Mouse (Mus musculus) CH12.LX (cell line): ENCODE results near the gene Bcl11a. TPM values are rescaled to one million over a fixed set of nuclear protein-coding genes. Genes with fewer than 3 reads are reported as not detected.

ENCODE experiments used
- DNase-seq: peaks from one replicate; pipeline ENCODE4 v3.0.0-alpha.2; 2013; ENCODE audit errors: extremely low read depth
- H3K27ac ChIP-seq: 2 replicates; pipeline ENCODE4 v1.5.1; 2012; ENCODE audit warnings: low read depth, mild to moderate bottlenecking, control low read depth, moderate library complexity; ENCODE audit not compliant: insufficient read depth
- H3K27me3 ChIP-seq: replicated peaks from 2 replicates; pipeline ENCODE3; 2012; ENCODE audit warnings: inconsistent platforms
- H3K36me3 ChIP-seq, 2 experiments: replicated peaks in 1 of 2; 2 replicates each; pipeline versions ENCODE3 to v1.6.1; 2012; ENCODE audit warnings: inconsistent platforms in 1 of 2, low read length in 1 of 2, mild to moderate bottlenecking in 1 of 2, mixed read lengths in 1 of 2, moderate library complexity in 1 of 2; ENCODE audit not compliant: control insufficient read depth in 1 of 2, insufficient read depth in 1 of 2
- H3K4me1 ChIP-seq, 2 experiments: 2 replicates each; pipeline ENCODE4 v1.6.1; 2012; ENCODE audit warnings: inconsistent platforms in 1 of 2, moderate library complexity in 1 of 2; ENCODE audit not compliant: insufficient read depth in 2 of 2, control insufficient read depth in 1 of 2
- H3K4me2 ChIP-seq: 2 replicates; pipeline ENCODE4 v1.6.1; 2012; ENCODE audit warnings: low read depth, mild to moderate bottlenecking, control low read depth; ENCODE audit not compliant: poor library complexity, insufficient read depth, severe bottlenecking
- H3K4me3 ChIP-seq, 3 experiments: fragments of 150-350 bp in 1 of 3; sonication (generic) in 1 of 3; replicated peaks in 1 of 3; 2 replicates each; pipeline versions ENCODE3 to v1.5.1; 2011 to 2012; ENCODE audit warnings: low read depth in 2 of 3, low read length in 2 of 3, mild to moderate bottlenecking in 2 of 3, moderate library complexity in 2 of 3, control low read depth in 1 of 3, improper control_type of control experiment in 1 of 3, inconsistent platforms in 1 of 3, mixed read lengths in 1 of 3; ENCODE audit not compliant: poor library complexity in 1 of 3
- H3K79me2 ChIP-seq: replicated peaks from 2 replicates; pipeline ENCODE4 v1.6.1; 2012; ENCODE audit warnings: mild to moderate bottlenecking, moderate library complexity; ENCODE audit not compliant: control insufficient read depth, poor library complexity, insufficient read depth, severe bottlenecking; ENCODE audit errors: extremely low read depth
- H3K9ac ChIP-seq: 2 replicates; pipeline ENCODE4 v1.6.1; 2012; ENCODE audit warnings: low read depth, mild to moderate bottlenecking, control low read depth, moderate library complexity; ENCODE audit not compliant: insufficient read depth
- H3K9me3 ChIP-seq: replicated peaks from 2 replicates; pipeline ENCODE3; 2012; ENCODE audit warnings: low read length, inconsistent platforms, mixed read lengths
- BHLHE40 ChIP-seq: IDR thresholded peaks from 2 replicates; pipeline ENCODE4 v1.6.1; 2011; ENCODE audit warnings: mild to moderate bottlenecking, low read depth, low read length, improper control_type of control experiment
- ELF1 ChIP-seq: IDR thresholded peaks from 2 replicates; pipeline ENCODE4 v1.6.1; 2014; ENCODE audit warnings: low read depth, mild to moderate bottlenecking, inconsistent platforms, low read length, improper control_type of control experiment
- EP300 ChIP-seq: IDR thresholded peaks from 2 replicates; pipeline ENCODE4 v1.6.1; 2011; ENCODE audit warnings: low read length, improper control_type of control experiment
- ETS1 ChIP-seq: conservative IDR thresholded peaks from 2 replicates; pipeline ENCODE4 v1.6.1; 2012; ENCODE audit warnings: low read depth, mild to moderate bottlenecking, inconsistent platforms, low read length, improper control_type of control experiment, moderate library complexity
- GABPA ChIP-seq: IDR thresholded peaks from 2 replicates; pipeline ENCODE4 v1.6.1; 2012; ENCODE audit warnings: low read depth, low read length, improper control_type of control experiment, inconsistent platforms; ENCODE audit not compliant: insufficient replicate concordance
- HCFC1 ChIP-seq: IDR thresholded peaks from 2 replicates; pipeline ENCODE4 v1.6.1; 2012; ENCODE audit warnings: low read depth, mild to moderate bottlenecking, inconsistent platforms, low read length, improper control_type of control experiment
- JUND ChIP-seq: conservative IDR thresholded peaks from 2 replicates; pipeline ENCODE4 v1.6.1; 2011; ENCODE audit warnings: low read depth, low read length, improper control_type of control experiment
- MAFK ChIP-seq: IDR thresholded peaks from 2 replicates; pipeline ENCODE4 v1.6.1; 2011; ENCODE audit warnings: low read length, improper control_type of control experiment; ENCODE audit not compliant: insufficient replicate concordance
- MAX ChIP-seq: IDR thresholded peaks from 2 replicates; pipeline ENCODE4 v1.6.1; 2011; ENCODE audit warnings: low read length, improper control_type of control experiment
- MAZ ChIP-seq: IDR thresholded peaks from 2 replicates; pipeline ENCODE4 v1.6.1; 2012; ENCODE audit warnings: low read depth, mild to moderate bottlenecking, inconsistent platforms, low read length, improper control_type of control experiment, moderate library complexity
- MEF2A ChIP-seq: IDR thresholded peaks from 2 replicates; pipeline ENCODE4 v1.6.1; 2014; ENCODE audit warnings: low read depth, mild to moderate bottlenecking, inconsistent platforms, low read length, improper control_type of control experiment, borderline replicate concordance
- NELFE ChIP-seq: IDR thresholded peaks from 2 replicates; pipeline ENCODE4 v1.6.1; 2011; ENCODE audit warnings: low read depth, low read length, improper control_type of control experiment
- POLR2A ChIP-seq: IDR thresholded peaks from 2 replicates; pipeline ENCODE4 v1.6.1; 2011; ENCODE audit warnings: low read depth, mild to moderate bottlenecking, improper control_type of control experiment, low read length
- SIN3A ChIP-seq: IDR thresholded peaks from 2 replicates; pipeline ENCODE4 v1.6.1; 2012; ENCODE audit warnings: low read length, improper control_type of control experiment, inconsistent platforms
- TBP ChIP-seq: conservative IDR thresholded peaks from 2 replicates; pipeline ENCODE4 v1.6.1; 2011; ENCODE audit warnings: low read depth, low read length, improper control_type of control experiment
- TCF12 ChIP-seq: IDR thresholded peaks from 2 replicates; pipeline ENCODE4 v1.6.1; 2014; ENCODE audit warnings: low read depth, mild to moderate bottlenecking, inconsistent platforms, low read length, improper control_type of control experiment
- UBTF ChIP-seq: IDR thresholded peaks from 2 replicates; pipeline ENCODE4 v1.6.1; 2012; ENCODE audit warnings: low read depth, mild to moderate bottlenecking, inconsistent platforms, low read length, improper control_type of control experiment, moderate library complexity
- ZKSCAN1 ChIP-seq: IDR thresholded peaks from 2 replicates; pipeline ENCODE4 v1.6.1; 2012; ENCODE audit warnings: low read depth, inconsistent platforms, low read length, improper control_type of control experiment, borderline replicate concordance
- ZNF384 ChIP-seq: IDR thresholded peaks from 2 replicates; pipeline ENCODE4 v1.6.1; 2012; ENCODE audit warnings: low read depth, low read length, improper control_type of control experiment, inconsistent platforms
- dilution Hi-C: fragments of 300-500 bp; cut with MboI; formaldehyde crosslinking; loops from 2 replicates; pipeline ENCODE4 v1.14.3; 2020; ENCODE audit warnings: low sequenced_read_pairs; ENCODE audit not compliant: extremely low pct_unique_long_range_greater_than_20kb, extremely low pct_ligation_motif_present
- in situ Hi-C: fragments of 300-500 bp; cut with MboI; formaldehyde crosslinking; loops from 3 replicates; pipeline ENCODE4 v1.14.3; 2019; ENCODE audit warnings: low sequenced_read_pairs, low pct_ligation_motif_present, low pct_unique_long_range_greater_than_20kb, mixed read lengths
- polyA plus RNA-seq: library from polyadenylated mRNA; unstranded; fragments of >175 nt; gene quantifications from 2 replicates; pipeline ENCODE4 v1.2.1, GENCODE M21; 2012; ENCODE audit warnings: low read depth; ENCODE audit not compliant: insufficient read length
- total RNA-seq, 2 experiments: library from RNA; depleted of rRNA; stranded (reverse); fragments of 300-350 nt in 1 of 2; fragments of >200 nt in 1 of 2; gene quantifications; 2 replicates each; pipeline ENCODE4 v1.2.3; 2012 to 2014

Bcl11a gene
- total RNA-seq (2012; rRNA removed) (6.8 and 9.0 TPM in 2 replicates), total RNA-seq (2014; rRNA removed) (13.4 and 13.9 TPM in 2 replicates), polyA plus RNA-seq (52.1 and 57.9 TPM in 2 replicates)

DNA sequence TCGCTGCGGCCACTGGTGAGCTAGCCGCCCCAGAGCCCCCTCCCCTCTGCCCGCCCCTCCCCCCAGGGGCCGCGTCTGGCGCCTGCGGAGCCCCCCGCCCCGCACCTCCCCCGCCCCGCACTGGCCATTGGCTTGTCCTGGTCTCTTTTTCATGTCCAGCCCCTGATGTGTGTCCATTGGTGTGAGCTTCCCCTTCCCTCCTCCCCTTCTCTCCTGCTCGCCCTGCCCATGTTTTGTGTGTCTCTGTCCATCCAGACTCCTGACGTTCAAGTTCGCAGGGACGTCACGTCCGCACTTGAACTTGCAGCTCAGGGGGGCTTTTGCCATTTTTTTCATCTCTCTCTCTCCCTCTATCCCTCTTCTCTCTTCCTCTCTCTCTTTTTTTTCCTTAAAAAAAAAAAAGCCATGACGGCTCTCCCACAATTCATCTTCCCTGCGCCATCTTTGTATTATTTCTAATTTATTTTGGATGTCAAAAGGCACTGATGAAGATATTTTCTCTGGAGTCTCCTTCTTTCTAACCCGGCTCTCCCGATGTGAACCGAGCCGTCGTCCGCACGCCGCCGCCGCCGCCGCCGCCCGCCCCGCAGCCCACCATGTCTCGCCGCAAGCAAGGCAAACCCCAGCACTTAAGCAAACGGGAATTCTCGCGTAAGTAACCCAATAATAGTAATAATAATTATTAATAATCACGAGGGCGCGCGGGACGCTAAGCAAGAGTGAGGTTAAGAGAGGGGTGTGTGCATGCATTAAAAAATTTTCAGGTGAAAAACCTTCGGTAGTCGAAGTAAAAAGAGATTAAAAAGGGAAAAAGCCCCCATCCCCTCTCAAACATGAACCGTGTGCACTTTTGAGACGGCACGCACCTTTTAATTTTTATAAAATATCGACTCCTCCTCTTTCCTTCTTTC, at the start of gene Bcl11a:
TSS of gene Bcl11a (plus strand) at position 262 of the 911 bp plus-strand sequence.
- dilution Hi-C loops, result no loop called here
- in situ Hi-C loops, result no loop called here
- TF ChIP-seq SIN3A (no peak; the same call in 1 of the 2 replicates), ZKSCAN1 (no peak), ELF1 (no peak), TCF12 (no peak), TBP (0 out of 2 replicates have a peak, but pooled peaks have one; percentile 43), UBTF (0 out of 2 replicates have a peak, but pooled peaks have one; percentile 34), BHLHE40 (no peak), ZNF384 (peak; percentile 81), POLR2A (peak; percentile 44; the same call in 1 of the 2 replicates)
- no peaks in the 10 kb centered on the region for H3K36me3 ChIP-seq
- H3K27me3 ChIP-seq, result no peaks in the 10 kb centered on the region
- peak within 1 kb of the TSS; percentile 98 for H3K4me2 ChIP-seq
- peaks cover 0 to 6% of the 10 kb centered on the region in 2 experiments; a peak in 2 of 4 replicates for H3K4me1 ChIP-seq
- H3K9me3 ChIP-seq, result no peaks in the 10 kb centered on the region
- H3K9ac ChIP-seq, result peak within 1 kb of the TSS; percentile 34
- no peak within 1 kb of the TSS for H3K27ac ChIP-seq
- DNase-seq, result peak; percentile 89
- peak within 1 kb of the TSS; percentile 51 to 93 (median 76) for H3K4me3 ChIP-seq
- H3K79me2 ChIP-seq, result no peaks in the 10 kb centered on the region

DNA sequence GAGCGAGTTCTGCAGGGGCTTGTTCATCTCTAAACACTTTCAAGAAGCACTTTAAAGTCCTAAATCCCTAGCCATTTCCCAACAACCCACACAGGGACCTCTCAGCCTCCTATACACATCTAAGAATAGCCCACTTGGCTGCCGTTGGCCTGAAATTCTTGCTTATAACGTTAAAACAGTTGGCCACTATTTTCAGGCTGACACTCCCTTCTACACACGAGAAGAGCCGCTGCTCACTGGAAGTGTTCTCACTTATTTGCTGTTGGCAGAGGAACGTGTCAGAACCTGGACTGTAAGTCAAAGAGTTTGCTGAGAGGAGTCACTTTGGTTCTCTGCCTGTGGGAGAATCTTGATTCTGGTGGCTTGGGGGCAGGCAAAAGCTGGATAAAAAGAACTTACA, 33.8 kb upstream of the Bcl11a start:
- H3K36me3 ChIP-seq, result no peaks in the 10 kb centered on the region
- no peaks in the 10 kb centered on the region for H3K4me1 ChIP-seq
- H3K9ac ChIP-seq, result no peak overlapping the region
- H3K79me2 ChIP-seq, result no peaks in the 10 kb centered on the region
- DNase-seq, result no peak
- dilution Hi-C loops, result no loop called here
- no peaks in the 10 kb centered on the region for H3K9me3 ChIP-seq
- no peak overlapping the region for H3K4me2 ChIP-seq
- in situ Hi-C loops, result loop anchor here (25.0 kb wide), 1 partner anchor 1818 kb away; no protein-coding TSS in a partner anchor
- H3K27me3 ChIP-seq, result peaks cover 2% of the 10 kb centered on the region
- no peak overlapping the region for H3K27ac ChIP-seq
- no peak overlapping the region for H3K4me3 ChIP-seq
- TF ChIP-seq MAZ (no peak), MAFK (no peak), HCFC1 (no peak), BHLHE40 (no peak), MAX (no peak), MEF2A (no peak), EP300 (no peak), ETS1 (no peak), NELFE (no peak), JUND (no peak), ZKSCAN1 (no peak), ELF1 (no peak), GABPA (no peak)
